Mouse (Mus musculus) thymus, postnatal 4 days (tissue): ENCODE measurements around the gene Cpa4.

Experiments
- DNase-seq: peaks from one replicate; pipeline ENCODE4 v3.0.0; 2021

Gene Cpa4

DNA sequence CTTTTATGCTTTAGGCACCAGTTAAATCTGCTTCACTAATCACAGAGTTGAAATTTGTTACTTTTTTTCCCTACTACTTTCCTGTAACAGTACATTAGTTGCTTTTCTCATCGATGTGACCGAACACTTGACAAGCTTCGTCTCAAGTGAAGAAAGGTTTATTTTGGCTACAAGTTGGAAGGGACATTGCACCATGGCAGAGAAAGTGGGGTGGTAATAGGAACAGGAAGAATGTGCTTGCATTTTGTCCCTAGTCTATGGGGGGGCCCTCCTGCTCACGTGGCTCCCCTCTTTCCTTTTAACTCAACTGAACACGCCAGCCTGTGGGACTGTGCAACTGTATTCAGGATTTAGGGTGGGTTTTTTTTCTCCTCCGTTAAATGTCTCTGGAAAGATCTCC lies 15.5 kb upstream of the Cpa4 start:
- DNase-seq = no peak

DNA sequence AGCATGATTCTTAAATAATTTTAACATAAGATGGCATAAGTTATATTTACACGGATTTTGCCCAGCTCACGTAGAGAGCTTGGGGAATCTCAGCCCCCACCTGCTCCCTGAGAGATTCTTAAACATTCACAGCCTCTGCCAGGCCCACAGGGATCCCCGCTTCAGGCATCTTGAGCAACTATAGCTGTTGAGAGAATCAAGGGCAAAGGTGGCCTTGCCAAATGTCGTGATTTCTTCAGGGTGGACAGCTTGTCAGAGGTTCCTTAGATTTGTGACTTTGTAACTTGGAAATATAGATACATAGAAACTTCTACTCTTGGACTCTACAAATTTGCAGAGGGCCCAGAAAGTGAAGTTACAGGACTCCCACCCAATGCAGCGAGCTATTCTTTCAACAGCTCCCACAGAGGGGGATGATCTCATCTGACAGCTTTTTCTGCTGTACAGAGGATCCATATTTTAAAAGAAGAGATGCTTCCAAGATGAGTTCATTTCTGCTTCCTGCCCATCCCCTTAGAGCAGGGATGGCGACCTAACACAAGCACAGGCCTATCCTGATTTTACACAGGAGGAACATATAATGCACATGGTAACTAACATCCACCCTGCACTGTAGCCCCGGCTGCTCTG lies 14.7 kb upstream of the Cpa4 start:
- DNase-seq = no peak

GRCm38 (mm10) chr6:30554092-30554491 lies 14.1 kb upstream of the Cpa4 start:
- DNase-seq = no peak

DNA sequence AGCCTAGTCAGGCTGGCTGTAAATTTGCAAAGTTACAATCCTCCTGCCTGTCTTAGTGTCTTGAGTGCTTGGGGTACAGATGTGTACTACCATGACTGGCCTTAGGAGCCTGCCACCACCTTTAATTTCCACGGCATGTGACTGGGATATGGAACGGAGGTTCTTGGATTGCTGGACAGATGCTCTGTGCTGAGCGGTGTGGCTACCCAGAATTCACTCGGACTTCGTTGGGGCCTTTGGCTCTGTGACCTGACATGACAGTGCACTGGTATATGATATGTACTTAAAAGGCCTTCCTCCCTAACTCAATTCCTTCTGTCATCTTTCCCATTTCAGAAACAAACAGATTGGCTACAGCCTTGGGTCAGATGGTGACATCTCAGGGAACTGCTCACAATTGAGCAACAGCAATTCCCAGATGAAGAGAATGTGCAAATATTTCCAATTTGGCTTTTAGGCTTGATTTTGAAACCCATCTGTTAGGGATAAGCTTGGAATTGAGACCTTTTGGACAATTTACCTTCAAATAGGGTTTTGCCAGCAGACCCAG lies 13.5 kb upstream of the Cpa4 start:
- DNase-seq = no peak

DNA sequence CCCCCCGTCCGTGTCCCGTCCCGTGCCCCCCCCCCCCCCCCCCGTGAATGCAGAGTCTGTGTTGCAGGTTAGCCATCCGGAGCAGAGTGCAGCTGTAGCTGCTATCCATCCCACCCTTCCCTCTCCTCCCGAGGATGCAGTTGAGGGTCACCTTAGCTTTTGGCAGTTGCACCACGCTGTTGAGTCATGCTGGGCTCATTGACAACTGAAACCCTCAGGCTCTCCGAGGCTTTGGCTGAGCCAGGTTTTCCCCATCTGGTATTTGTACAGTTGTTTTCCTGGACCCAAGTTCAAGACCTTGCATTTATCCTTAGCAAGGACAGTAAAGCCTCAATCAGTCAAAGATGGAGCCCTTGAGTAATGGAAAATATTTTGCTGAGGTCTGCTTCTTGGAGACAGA lies 12.1 kb upstream of the Cpa4 start:
- no peak for DNase-seq

- no peak for DNase-seq
These were observed 8.4 kb upstream of the Cpa4 start for GRCm38 (mm10) chr6:30559726-30560125.

DNA sequence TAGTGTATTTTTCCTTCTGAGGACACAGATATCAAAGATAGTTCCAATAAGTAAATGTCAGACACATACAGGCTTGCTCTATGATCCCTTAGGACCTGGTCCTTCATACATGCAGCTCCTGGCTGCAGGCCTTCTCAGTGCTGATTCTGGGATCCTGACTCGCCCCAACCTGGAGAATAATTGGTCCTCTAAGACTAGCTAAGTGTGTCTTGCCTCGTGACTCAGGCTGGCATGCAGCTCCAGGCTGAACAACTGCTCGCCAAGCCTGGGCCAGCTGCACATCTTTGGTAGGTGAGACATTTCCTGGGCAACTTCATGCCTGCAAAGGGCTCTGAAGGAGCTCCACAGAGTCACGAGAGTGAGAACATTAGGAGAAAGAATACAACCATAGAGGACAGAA lies 6.0 kb upstream of the Cpa4 start:
- no peak for DNase-seq

DNA sequence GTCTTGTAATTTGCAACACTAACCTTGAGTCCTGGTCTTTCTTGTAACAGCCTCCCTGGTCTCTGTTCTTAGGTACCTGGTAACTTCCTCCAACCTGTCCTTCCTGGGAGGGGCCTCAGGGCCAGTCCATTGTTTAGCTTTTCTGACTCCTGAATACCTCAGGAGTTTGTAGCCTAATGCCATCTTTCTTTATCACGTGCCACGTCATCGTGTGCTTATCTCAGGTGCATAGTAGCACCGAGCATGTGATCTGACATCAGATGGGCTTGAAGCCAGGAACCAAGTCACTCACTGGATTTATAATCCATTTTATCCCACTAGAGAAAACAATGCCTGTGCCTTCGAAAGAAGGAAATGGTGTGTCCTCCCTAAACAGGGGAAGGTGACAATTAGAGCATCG lies 4.6 kb upstream of the Cpa4 start:
- DNase-seq = no peak

DNA sequence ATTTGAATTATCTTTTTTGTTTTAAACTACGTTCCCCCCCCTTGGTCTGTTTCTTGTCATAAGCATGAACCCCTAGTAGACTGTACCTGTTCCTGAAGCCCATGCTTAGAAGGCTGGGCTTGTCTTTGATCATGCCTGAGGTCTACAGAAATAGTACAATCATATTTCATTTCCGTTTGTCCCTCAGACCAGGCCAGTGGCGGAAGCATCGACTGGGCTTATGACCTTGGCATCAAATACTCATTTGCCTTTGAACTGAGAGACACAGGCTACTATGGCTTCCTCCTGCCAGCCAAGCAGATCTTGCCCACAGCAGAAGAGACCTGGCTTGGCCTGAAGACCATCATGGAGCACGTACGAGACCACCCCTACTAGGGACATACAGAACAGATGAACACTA lies 4.1 kb upstream of the Cpa4 start:
- no peak for DNase-seq

DNA sequence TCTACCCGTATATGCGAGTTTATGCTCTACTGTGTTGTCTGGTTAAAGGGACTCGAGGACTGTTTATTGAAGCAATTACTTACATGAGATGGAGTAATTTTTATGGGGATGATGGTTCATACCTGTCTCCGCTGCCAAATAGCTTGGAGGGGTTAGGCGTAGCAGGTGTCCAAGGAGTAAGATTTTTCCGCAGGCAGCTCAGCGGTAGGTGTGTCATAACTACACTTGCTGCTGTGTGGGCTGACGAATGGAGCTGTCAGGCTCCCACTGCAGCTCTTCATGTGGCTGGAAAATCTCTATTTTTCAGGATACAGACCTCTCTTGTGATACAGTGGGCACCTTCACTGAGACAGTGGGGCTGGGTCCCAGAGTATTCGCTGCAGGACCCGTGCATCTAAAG lies 1.2 kb downstream of the Cpa4 start:
- no peak for DNase-seq

DNA sequence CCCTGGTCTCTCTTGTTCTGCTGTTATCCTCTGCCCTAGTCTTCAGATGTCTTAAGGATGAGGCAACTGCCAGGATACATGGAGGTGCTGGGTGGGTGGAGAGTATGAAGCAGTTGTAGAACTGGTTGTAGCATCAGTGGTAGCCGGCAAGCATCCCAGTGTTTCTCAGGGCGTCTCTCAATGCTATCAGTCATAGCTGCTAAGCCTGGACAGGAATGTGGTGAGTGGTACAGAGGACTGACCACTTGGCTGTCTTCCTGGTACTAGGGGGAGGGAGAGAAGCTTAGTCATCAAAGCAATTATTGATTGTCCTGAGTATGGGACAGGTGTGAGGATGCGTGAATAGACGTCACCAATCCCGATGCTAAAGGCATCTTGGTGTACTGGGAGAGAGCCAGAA lies 1.8 kb downstream of the Cpa4 start:
- no peak for DNase-seq

GRCm38 (mm10) chr6:30572456-30573311 lies 4.5 kb downstream of the Cpa4 start:
- DNase-seq = no peak

- no peak for DNase-seq
These were observed 5.2 kb downstream of the Cpa4 start for GRCm38 (mm10) chr6:30573380-30573779.

- no peak for DNase-seq
These were observed 6.8 kb downstream of the Cpa4 start for GRCm38 (mm10) chr6:30574945-30575344.

DNA sequence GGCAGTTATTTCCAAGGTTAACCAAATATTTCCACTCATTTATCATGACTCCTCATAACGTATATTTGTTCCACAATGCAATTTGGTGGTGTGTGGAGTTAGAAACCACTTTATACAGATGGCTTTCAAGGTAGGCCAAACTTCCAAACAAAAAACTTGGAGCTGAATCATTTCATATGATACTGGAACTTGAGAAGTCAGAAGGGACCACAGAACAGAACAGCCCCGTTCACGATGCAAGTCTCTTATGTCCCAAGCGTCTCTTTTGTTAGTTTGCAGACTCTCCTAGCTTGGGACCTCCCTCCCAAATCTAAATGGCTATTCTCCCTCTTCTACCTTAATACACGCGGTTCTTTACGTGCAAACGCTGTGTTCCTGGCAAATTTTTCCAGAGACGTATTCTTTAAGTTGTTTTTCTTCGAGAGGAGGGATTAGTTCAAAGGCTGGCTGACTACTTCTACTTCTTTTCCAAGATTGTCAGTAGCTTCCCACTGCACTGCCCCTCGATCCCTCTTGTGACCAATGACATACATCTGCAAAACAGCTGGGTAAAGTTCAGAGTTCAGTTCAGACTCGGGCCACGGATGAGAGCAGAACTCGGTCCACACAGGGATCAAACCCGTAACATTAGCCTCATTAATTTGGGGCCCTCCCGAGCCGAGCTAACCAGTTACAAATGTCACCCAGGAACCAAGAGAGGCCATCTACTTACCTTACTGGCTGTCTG lies 8.5 kb downstream of the Cpa4 start:
- DNase-seq = no peak

GRCm38 (mm10) chr6:30579961-30580840 lies 12.0 kb downstream of the Cpa4 start:
- no peak for DNase-seq

GRCm38 (mm10) chr6:30580841-30581176 lies 12.6 kb downstream of the Cpa4 start:
- no peak for DNase-seq

GRCm38 (mm10) chr6:30586886-30587442 lies 18.8 kb downstream of the Cpa4 start:
- DNase-seq = no peak

DNA sequence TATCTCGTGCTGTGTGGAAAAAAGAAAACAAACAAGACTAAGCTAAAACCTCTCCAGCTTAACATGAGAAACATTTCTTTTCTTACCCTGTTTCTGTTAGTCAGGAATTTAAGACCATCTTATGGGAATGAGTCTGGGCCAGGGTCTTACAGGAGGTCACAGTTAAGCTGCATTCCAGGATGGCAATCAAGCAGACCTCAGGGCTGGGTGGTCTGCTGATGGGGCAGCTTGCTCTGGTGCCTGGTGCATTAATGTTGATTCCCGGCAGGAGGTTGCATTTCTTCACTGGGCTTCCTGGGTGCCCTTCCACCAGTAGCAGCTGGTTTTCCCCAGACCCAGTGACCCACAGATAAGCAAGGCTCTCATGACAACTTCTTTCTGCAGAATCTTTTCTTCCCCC lies 21.6 kb downstream of the Cpa4 start:
- no peak for DNase-seq

DNA sequence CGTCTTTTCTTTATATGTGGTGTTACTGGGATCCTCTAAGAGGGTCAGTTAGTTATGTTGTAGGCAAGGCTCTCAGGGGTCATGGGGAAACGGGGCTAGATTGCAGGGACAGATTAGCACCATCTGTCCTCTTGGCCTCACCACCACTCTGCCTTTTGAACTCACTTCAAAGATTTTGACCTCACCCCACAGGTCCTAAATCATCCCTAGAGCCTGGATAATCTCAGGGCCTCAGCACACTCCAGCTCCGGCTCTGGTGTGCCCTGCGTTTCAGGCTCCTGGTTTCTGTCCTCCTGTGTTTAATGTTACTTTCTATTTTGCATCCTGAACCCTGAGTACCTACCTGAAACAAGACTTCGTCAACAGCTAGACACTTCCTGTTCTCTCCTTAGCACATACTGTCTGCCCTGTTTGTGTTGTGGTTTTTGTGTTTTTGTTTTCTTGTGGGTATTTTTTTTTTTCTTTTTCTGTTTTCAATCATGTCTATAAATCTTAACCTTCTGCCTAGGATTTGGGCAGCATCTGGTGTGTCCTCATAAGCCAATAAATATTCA lies 23.8 kb downstream of the Cpa4 start:
- no peak for DNase-seq

DNA sequence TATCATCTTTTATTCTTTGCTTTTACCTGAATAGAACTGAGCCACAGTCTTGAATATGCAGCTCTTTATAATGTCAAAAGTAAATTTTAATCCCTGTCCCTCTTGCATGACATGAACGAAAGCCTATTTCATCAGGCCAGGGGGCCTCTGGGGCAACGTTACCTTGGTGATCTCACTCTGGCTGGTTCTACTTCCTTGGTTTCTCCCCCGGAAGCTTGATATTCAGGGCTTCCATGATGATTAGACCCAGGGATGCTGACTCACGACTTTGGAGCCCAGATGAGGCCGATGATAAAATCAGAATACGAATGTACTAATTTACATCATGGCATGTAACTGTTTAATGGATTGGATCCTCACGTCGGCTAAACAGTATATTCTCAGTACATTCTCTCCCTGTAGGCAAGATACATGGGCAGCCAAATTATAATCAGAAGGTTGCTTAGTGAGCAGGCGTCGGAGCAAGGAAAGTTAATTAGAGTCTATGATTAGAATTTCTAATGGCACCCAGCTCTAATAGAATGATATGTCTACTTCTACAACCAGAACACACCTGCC lies 24.3 kb downstream of the Cpa4 start:
- no peak for DNase-seq

GRCm38 (mm10) chr6:30594364-30594763 lies 26.2 kb downstream of the Cpa4 start:
- no peak for DNase-seq
